Mouse (Mus musculus): ENCODE data around the gene Hist1h2bm. TPM values are rescaled to one million over a fixed set of nuclear protein-coding genes. Genes with fewer than 3 reads are reported as not detected.
"Not testable (repeated sequence)": the region's sequence is repeated elsewhere in the genome, so short reads cannot be mapped to it uniquely, and the experiment has no call there.

Gene Hist1h2bm
- polyA plus RNA-seq, 1 experiment from 2014 or later: 1.00 TPM

DNA sequence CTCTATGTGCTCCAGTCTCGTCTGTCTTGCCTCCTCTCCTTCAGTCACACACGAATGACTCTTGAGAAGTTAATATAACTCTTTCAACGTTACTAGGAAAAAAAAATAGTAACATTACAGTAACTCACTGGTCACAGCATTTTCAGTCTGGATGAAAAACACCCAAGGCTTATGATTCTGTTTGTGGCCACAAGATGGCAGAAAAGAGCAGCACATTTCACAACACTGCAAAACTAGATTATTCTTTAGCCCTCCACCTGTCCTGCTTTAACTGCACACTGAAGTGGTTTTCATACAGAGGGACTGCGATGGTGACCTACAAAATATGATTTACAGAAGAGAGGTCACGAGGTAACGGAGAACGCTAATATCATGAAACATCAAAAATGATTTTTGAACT is 7.1 kb upstream of the Hist1h2bm start:
- Histone ChIP-seq H3K36me3 (ENCODE audit: control insufficient read depth, insufficient read depth, low read length) (no peaks in the 10 kb centered on the region), H3K4me1 (ENCODE audit: control insufficient read depth in 2 of 2, insufficient read depth in 2 of 2, low read length in 2 of 2) (peaks cover 3 to 17% of the 10 kb centered on the region in 2 experiments; a peak in 3 of 4 replicates), H3K4me3 (ENCODE audit: control insufficient read depth in 1 of 2, insufficient read depth in 1 of 2, low read depth in 1 of 2, low read length in 2 of 2) (peak overlapping the region in 1 of 2 experiments; percentile 37; a peak in 1 of 4 replicates), H3K27me3 (ENCODE audit: control insufficient read depth, insufficient read depth, low read length) (no peaks in the 10 kb centered on the region), H3K27ac (replicated peaks in 1 of 2; ENCODE audit: control insufficient read depth in 1 of 2, insufficient read depth in 1 of 2, low read depth in 2 of 2, low read length in 2 of 2) (peak overlapping the region; percentile 32 to 92; a peak in 2 of 4 replicates), H3K9ac (ENCODE audit: low read length) (peak overlapping the region; percentile 75; the same call in 1 of the 2 replicates), H3K4me2 (ENCODE audit: low read length) (peak overlapping the region; percentile 74), H3K9me3 (ENCODE audit: control insufficient read depth, low read length) (no peaks in the 10 kb centered on the region)
- 1% methylated on average over 7 of the region's 7 CpGs for WGBS
- no peak for ATAC-seq (ENCODE audit: insufficient number of reproducible peaks, insufficient read depth, low FRiP score, low read depth)

DNA sequence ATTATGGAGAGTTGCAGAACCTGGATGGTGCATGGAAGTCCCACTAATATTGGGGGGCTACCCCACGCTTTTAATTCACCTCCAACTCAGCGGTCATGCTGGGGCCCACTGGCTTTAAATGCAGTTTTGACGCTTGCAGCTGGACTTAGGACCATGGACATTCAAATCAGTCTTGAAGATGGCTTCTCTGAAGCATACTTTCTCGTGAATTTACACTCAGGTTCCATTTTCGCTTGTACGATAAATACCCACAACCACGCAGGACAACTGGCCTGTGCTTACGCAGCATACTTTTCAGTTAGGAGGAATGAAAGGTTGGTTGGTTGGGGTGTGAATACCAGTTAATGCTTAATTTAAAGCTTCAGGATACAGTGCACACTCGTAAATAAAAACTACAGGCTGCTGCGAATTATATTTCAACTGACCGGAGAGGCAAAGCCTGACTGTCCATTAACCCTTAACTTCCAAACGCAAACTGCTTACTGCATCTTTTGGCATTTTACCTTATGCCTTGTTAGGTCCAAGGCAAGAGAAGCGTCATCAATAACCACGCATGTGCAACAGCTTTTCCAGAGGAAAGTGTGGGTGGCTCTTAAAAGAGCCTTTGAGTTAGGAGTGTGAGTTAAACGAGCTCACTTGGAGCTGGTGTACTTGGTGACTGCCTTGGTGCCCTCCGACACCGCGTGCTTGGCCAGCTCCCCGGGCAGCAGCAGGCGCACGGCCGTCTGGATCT is 6.5 kb upstream of the Hist1h2bm start:
- H3K36me3 ChIP-seq (ENCODE audit: control insufficient read depth, insufficient read depth, low read length): no peaks in the 10 kb centered on the region
- 1% methylated on average over 21 of the region's 22 CpGs for WGBS
- ATAC-seq (ENCODE audit: insufficient number of reproducible peaks, insufficient read depth, low FRiP score, low read depth): no peak
- peak overlapping the region; percentile 75 for H3K9ac ChIP-seq (ENCODE audit: low read length)
- H3K27me3 ChIP-seq (ENCODE audit: control insufficient read depth, insufficient read depth, low read length): no peaks in the 10 kb centered on the region
- peak overlapping the region; percentile 74 for H3K4me2 ChIP-seq (ENCODE audit: low read length)
- peaks cover 3 to 17% of the 10 kb centered on the region in 2 experiments; a peak in 3 of 4 replicates for H3K4me1 ChIP-seq (ENCODE audit: control insufficient read depth in 2 of 2, insufficient read depth in 2 of 2, low read length in 2 of 2)
- H3K9me3 ChIP-seq (ENCODE audit: control insufficient read depth, low read length): no peaks in the 10 kb centered on the region
- H3K27ac ChIP-seq (replicated peaks in 1 of 2; ENCODE audit: control insufficient read depth in 1 of 2, insufficient read depth in 1 of 2, low read depth in 2 of 2, low read length in 2 of 2): peak overlapping the region; percentile 83 to 92
- peak overlapping the region; percentile 37 to 38 for H3K4me3 ChIP-seq (ENCODE audit: control insufficient read depth in 1 of 2, insufficient read depth in 1 of 2, low read depth in 1 of 2, low read length in 2 of 2)

DNA sequence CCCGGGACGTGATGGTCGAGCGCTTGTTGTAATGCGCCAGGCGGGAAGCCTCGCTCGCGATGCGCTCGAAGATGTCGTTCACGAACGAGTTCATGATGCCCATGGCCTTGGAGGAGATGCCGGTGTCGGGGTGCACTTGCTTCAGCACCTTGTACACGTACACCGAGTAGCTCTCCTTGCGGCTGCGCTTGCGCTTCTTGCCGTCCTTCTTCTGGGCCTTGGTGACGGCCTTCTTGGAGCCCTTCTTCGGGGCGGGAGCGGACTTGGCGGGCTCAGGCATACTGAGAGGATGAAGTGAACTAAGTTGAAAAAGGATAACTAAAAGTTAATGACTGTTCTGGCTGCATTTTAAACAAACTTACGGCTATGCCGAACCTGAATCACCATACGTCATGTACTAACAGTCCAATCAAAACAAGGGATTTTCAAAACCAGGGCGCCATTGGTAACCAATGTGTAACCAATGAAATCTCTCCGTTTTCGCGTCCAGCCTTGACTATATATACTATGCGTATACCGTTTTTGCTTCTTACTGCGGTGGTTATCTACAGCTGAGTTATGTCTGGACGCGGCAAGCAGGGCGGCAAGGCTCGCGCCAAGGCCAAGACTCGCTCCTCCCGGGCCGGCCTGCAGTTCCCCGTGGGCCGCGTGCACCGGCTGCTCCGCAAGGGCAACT is 5.8 kb upstream of the Hist1h2bm start, which contains the start of the genes Hist1h2bl and Hist1h2ai:
Gene Hist1h2bl (minus strand): TSS at position 280 of the 676 bp plus-strand sequence.
Gene Hist1h2ai (plus strand): TSS at position 559 of the 676 bp plus-strand sequence.
- not testable (repeated sequence) for H3K27me3 ChIP-seq (ENCODE audit: control insufficient read depth, insufficient read depth, low read length); H3K36me3 ChIP-seq (ENCODE audit: control insufficient read depth, insufficient read depth, low read length); H3K9me3 ChIP-seq (ENCODE audit: control insufficient read depth, low read length)
- Histone ChIP-seq H3K27ac (replicated peaks in 1 of 2; ENCODE audit: control insufficient read depth in 1 of 2, insufficient read depth in 1 of 2, low read depth in 2 of 2, low read length in 2 of 2) (peak within 1 kb of the TSS; percentile 90 to 92), H3K9ac (ENCODE audit: low read length) (peak within 1 kb of the TSS; percentile 75), H3K4me1 (ENCODE audit: control insufficient read depth in 2 of 2, insufficient read depth in 2 of 2, low read length in 2 of 2) (peaks cover 4 to 21% of the 10 kb centered on the region in 2 experiments), H3K4me2 (ENCODE audit: low read length) (peak within 1 kb of the TSS; percentile 74), H3K4me3 (ENCODE audit: control insufficient read depth in 1 of 2, insufficient read depth in 1 of 2, low read depth in 1 of 2, low read length in 2 of 2) (peak within 1 kb of the TSS; percentile 37 to 53)
- ATAC-seq (ENCODE audit: insufficient number of reproducible peaks, insufficient read depth, low FRiP score, low read depth): peak; percentile 86
- under 1% methylated on average over 28 of the region's 50 CpGs for WGBS

DNA sequence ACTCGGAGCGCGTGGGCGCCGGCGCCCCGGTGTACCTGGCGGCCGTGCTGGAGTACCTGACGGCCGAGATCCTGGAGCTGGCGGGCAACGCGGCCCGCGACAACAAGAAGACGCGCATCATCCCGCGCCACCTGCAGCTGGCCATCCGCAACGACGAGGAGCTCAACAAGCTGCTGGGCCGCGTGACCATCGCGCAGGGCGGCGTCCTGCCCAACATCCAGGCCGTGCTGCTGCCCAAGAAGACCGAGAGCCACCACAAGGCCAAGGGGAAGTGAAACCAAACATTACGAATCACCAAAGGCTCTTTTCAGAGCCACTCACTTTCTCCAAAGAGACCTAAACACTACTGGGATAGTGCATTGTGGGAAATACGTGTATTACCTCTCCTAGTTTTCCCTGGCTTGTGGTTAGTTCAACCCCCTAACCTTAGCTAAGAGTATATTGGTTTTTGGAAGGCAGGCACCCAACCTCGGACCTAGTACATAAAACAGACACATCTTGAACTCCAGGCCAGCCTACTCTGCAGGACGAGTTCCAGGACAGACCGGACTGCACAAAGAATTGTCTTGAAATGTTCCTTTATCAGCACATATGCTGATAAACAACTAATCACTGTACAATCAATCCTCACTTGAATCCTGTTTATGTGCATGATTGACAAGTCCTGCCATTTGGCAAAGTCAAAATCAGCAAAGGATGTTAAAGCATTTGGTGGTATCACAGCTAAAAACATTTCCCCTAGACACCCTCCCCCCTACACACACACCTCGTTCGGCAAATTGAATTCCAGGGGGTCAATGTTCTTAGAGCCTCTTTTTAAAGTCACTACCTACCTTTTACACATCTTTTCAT is 5.1 kb upstream of the Hist1h2bm start:
- not testable (repeated sequence) for H3K36me3 ChIP-seq (ENCODE audit: control insufficient read depth, insufficient read depth, low read length); H3K27me3 ChIP-seq (ENCODE audit: control insufficient read depth, insufficient read depth, low read length); H3K9me3 ChIP-seq (ENCODE audit: control insufficient read depth, low read length); ATAC-seq (ENCODE audit: insufficient number of reproducible peaks, insufficient read depth, low FRiP score, low read depth)
- Histone ChIP-seq H3K9ac (ENCODE audit: low read length) (peak overlapping the region; percentile 74), H3K4me1 (ENCODE audit: control insufficient read depth in 2 of 2, insufficient read depth in 2 of 2, low read length in 2 of 2) (peaks cover 5 to 23% of the 10 kb centered on the region in 2 experiments), H3K4me3 (ENCODE audit: control insufficient read depth in 1 of 2, insufficient read depth in 1 of 2, low read depth in 1 of 2, low read length in 2 of 2) (peak overlapping the region; percentile 37 to 43), H3K27ac (replicated peaks in 1 of 2; ENCODE audit: control insufficient read depth in 1 of 2, insufficient read depth in 1 of 2, low read depth in 2 of 2, low read length in 2 of 2) (peak overlapping the region; percentile 81 to 92), H3K4me2 (ENCODE audit: low read length) (peak overlapping the region; percentile 74)
- WGBS: under 1% methylated on average over 9 of the region's 38 CpGs

DNA sequence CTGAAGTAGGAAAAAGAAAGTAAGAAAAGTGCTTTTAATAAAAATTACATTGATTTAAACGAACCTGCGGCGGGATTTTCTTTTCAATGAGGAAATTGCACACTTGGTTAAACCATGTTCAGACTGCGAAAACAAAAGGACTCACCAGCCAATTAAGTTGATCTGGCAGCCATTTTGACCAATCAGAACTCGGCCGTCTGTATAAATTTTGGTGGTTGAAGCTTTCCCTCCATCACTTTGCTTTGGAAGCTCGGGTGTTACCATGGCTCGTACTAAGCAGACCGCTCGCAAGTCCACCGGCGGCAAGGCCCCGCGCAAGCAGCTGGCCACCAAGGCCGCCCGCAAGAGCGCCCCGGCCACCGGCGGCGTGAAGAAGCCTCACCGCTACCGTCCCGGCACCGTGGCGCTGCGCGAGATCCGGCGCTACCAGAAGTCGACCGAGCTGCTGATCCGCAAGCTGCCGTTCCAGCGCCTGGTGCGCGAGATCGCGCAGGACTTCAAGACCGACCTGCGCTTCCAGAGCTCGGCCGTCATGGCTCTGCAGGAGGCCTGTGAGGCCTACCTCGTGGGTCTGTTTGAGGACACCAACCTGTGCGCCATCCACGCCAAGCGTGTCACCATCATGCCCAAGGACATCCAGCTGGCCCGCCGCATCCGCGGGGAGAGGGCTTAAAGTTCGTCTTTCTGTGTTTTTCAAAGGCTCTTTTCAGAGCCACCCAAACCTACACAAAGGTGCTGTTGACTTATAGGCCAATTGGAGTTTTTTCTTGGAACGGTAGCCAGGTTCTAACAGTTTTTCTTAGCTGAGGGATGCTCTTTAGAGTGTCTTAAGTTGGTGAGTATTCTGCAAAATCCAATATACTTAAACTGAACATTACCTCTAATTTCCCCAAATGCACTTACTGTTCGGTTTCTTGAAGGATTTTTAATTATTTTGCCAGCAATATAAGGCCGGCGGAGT is 4.2 kb upstream of the Hist1h2bm start, which contains the start of gene Hist1h3h:
Gene Hist1h3h (plus strand): TSS at position 263 of the 961 bp plus-strand sequence.
- peaks cover 5 to 23% of the 10 kb centered on the region in 2 experiments for H3K4me1 ChIP-seq (ENCODE audit: control insufficient read depth in 2 of 2, insufficient read depth in 2 of 2, low read length in 2 of 2)
- H3K27ac ChIP-seq (replicated peaks in 1 of 2; ENCODE audit: control insufficient read depth in 1 of 2, insufficient read depth in 1 of 2, low read depth in 2 of 2, low read length in 2 of 2): peak within 1 kb of the TSS; percentile 79 to 92
- H3K9me3 ChIP-seq (ENCODE audit: control insufficient read depth, low read length); H3K36me3 ChIP-seq (ENCODE audit: control insufficient read depth, insufficient read depth, low read length); H3K27me3 ChIP-seq (ENCODE audit: control insufficient read depth, insufficient read depth, low read length): not testable (repeated sequence)
- H3K9ac ChIP-seq (ENCODE audit: low read length): peak within 1 kb of the TSS; percentile 74
- peak within 1 kb of the TSS; percentile 74 for H3K4me2 ChIP-seq (ENCODE audit: low read length)
- 3% methylated on average over 22 of the region's 56 CpGs for WGBS
- ATAC-seq (ENCODE audit: insufficient number of reproducible peaks, insufficient read depth, low FRiP score, low read depth): peak; percentile 35; the same call in 1 of the 2 replicates
- H3K4me3 ChIP-seq (ENCODE audit: control insufficient read depth in 1 of 2, insufficient read depth in 1 of 2, low read depth in 1 of 2, low read length in 2 of 2): peak within 1 kb of the TSS; percentile 37 to 44

DNA sequence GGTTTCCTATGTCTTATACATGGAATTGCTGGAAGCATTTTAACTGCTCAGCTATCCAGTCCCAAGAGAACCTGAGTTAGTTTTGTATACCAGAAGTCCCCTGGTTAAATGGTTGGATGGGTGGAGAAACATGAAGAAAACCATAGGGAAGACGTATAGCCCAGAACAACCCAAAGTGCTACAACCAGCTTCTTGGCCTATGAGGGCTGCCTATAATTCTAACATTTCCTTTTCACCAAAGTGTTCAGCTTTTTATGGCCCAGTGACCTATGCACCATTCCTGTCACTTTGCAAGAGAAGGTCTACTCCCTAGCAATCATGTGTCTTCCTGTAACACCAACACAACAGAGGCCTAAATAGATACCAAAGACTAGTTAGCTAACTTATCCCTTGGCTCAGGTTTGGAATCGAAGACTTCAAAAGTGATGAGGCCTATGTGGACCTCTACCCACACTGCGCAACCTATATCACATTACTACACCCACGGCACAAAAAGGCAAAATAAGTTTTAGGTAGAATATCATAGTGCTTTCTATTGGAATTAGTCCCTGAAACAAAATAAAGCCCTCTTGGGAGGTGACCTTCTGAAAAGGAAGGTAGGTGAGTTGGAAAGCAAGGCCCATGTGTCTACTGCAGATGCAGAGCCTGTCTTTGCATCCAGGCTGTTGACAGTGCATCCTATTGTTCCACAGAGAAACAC is 3.3 kb upstream of the Hist1h2bm start:
- WGBS: 70% methylated on average over 4 of the region's 4 CpGs
- Histone ChIP-seq H3K27me3 (ENCODE audit: control insufficient read depth, insufficient read depth, low read length) (no peaks in the 10 kb centered on the region), H3K27ac (replicated peaks in 1 of 2; ENCODE audit: control insufficient read depth in 1 of 2, insufficient read depth in 1 of 2, low read depth in 2 of 2, low read length in 2 of 2) (peak overlapping the region in 1 of 2 experiments; percentile 43; a peak in 2 of 4 replicates), H3K9ac (ENCODE audit: low read length) (peak overlapping the region; percentile 68), H3K4me1 (ENCODE audit: control insufficient read depth in 2 of 2, insufficient read depth in 2 of 2, low read length in 2 of 2) (peaks cover 5 to 23% of the 10 kb centered on the region in 2 experiments), H3K4me2 (ENCODE audit: low read length) (peak overlapping the region; percentile 74), H3K9me3 (ENCODE audit: control insufficient read depth, low read length) (no peaks in the 10 kb centered on the region), H3K4me3 (ENCODE audit: control insufficient read depth in 1 of 2, insufficient read depth in 1 of 2, low read depth in 1 of 2, low read length in 2 of 2) (peak overlapping the region in 1 of 2 experiments; percentile 37; a peak in 2 of 4 replicates), H3K36me3 (ENCODE audit: control insufficient read depth, insufficient read depth, low read length) (no peaks in the 10 kb centered on the region)
- ATAC-seq (ENCODE audit: insufficient number of reproducible peaks, insufficient read depth, low FRiP score, low read depth): no peak

All from heart, embryonic 14.5 days (tissue).